Mouse (Mus musculus): ENCODE measurements around the gene Impdh2.
A peak's percentile ranks its signal among the peaks of the same experiment; 100 is the strongest.
"Not testable (repeated sequence)": the region's sequence is repeated elsewhere in the genome, so short reads cannot be mapped to it uniquely, and the experiment has no call there.

Impdh2 gene

GRCm38 (mm10) chr9:108600011-108600410 is 39.9 kb downstream of the Impdh2 start:
- DNase-seq (ENCODE audit: low read depth, low spot score): no peak

- peak; percentile 53 for DNase-seq (ENCODE audit: low read depth, low spot score)
These were observed 41.9 kb downstream of the Impdh2 start for GRCm38 (mm10) chr9:108601986-108602385.

- DNase-seq (ENCODE audit: low read depth, low spot score): not testable (repeated sequence)
These were observed 47.8 kb downstream of the Impdh2 start for GRCm38 (mm10) chr9:108607929-108608328.

- DNase-seq (ENCODE audit: low read depth, low spot score): no peak
These were observed 48.8 kb downstream of the Impdh2 start for GRCm38 (mm10) chr9:108608889-108609288.

- no peak for DNase-seq (ENCODE audit: low read depth, low spot score)
These were observed 51.4 kb downstream of the Impdh2 start for GRCm38 (mm10) chr9:108611488-108611887.
